Mouse (Mus musculus) bone marrow, adult 2 months (tissue): ENCODE data around the gene Mst1r. TPM values are rescaled to one million over a fixed set of nuclear protein-coding genes. Genes with fewer than 3 reads are reported as not detected.

Source experiments
- H3K27ac ChIP-seq: fragments of 200-500 bp; 2 replicates; pipeline ENCODE4 v1.5.1; 2012; ENCODE audit warnings: low read depth, mild to moderate bottlenecking, control low read depth, inconsistent platforms, low read length; ENCODE audit not compliant: control insufficient read depth, poor library complexity, insufficient read depth
- H3K4me1 ChIP-seq: fragments of 200-500 bp; 2 replicates; pipeline ENCODE4 v1.6.1; 2011; ENCODE audit warnings: low read length; ENCODE audit not compliant: control insufficient read depth, insufficient read depth
- H3K4me3 ChIP-seq: fragments of 200-500 bp; replicated peaks from 2 replicates; pipeline ENCODE3; 2011; ENCODE audit warnings: mild to moderate bottlenecking, low read depth, low read length, control low read depth; ENCODE audit not compliant: control insufficient read depth
- CTCF ChIP-seq: fragments of 200-500 bp; IDR thresholded peaks from 2 replicates; pipeline ENCODE4 v1.5.1; 2011; ENCODE audit warnings: low read length, control low read depth; ENCODE audit not compliant: control insufficient read depth, insufficient read depth
- POLR2A ChIP-seq: fragments of 200-500 bp; IDR thresholded peaks from 2 replicates; pipeline ENCODE4 v1.6.1; 2011; ENCODE audit warnings: low read depth, mild to moderate bottlenecking, control low read depth, low read length, borderline replicate concordance; ENCODE audit not compliant: control insufficient read depth
- WGBS: fragments of 180-500 bp; shearing (Covaris S2); methylation state at CpG from one replicate; pipeline ENCODE4 v1.1.7; 2018; 5-methylcytosine and 5-hydroxymethylcytosine counted together
- polyA plus RNA-seq: library from polyadenylated mRNA; stranded (reverse); fragments of >200 nt; gene quantifications from 2 replicates; pipeline ENCODE4 v1.2.4, GENCODE M21; 2011; ENCODE audit warnings: low replicate concordance; ENCODE audit not compliant: missing spikeins, insufficient read depth, insufficient read length

Gene Mst1r
- polyA plus RNA-seq, 1 experiment: 0.75 TPM

DNA sequence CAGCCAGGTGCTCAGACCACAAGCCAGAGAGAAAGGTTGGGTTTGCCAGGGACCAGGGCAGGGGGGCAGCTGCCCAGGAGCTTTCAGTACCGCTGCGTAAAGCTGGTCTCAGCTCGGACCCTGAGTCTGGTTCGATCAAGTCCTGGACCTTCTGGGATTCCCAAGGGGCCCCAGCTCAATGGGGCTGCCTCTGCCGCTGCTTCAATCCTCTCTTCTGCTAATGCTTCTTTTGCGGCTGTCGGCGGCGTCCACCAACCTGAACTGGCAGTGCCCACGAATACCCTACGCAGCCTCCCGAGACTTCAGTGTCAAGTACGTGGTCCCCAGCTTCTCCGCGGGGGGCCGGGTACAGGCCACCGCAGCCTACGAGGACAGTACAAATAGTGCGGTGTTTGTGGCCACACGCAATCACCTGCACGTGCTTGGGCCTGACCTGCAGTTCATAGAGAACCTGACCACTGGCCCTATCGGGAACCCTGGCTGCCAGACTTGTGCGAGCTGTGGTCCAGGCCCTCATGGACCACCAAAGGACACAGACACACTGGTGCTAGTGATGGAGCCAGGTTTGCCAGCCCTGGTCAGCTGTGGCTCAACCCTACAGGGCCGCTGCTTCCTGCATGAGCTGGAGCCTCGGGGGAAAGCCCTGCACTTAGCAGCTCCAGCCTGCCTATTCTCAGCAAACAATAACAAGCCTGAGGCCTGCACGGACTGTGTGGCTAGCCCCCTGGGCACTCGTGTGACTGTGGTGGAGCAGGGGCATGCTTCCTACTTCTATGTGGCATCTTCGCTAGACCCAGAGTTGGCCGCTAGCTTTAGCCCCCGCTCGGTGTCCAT is 511 bp downstream of the Mst1r start:
- no peak for TF ChIP-seq CTCF
- TF ChIP-seq POLR2A: no peak
- Histone ChIP-seq H3K4me3 (no peak overlapping the region), H3K27ac (no peak overlapping the region), H3K4me1 (no peaks in the 10 kb centered on the region; the same call in 1 of the 2 replicates)
- 76% methylated on average over 31 of the region's 31 CpGs for WGBS

DNA sequence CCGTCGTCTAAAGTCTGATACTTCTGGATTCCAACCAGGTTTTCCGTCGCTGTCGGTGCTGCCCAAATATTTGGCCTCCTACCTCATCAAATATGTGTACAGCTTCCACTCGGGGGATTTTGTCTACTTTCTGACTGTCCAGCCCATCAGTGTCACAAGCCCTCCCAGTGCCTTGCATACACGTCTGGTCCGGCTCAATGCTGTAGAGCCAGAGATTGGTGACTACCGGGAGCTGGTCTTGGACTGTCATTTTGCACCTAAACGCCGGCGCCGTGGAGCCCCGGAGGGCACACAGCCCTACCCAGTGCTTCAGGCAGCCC is 1.1 kb downstream of the Mst1r start:
- TF ChIP-seq CTCF (no peak), POLR2A (no peak)
- Histone ChIP-seq H3K4me1 (no peaks in the 10 kb centered on the region; the same call in 1 of the 2 replicates), H3K27ac (no peak overlapping the region), H3K4me3 (no peak overlapping the region)
- WGBS: 87% methylated on average over 14 of the region's 14 CpGs

DNA sequence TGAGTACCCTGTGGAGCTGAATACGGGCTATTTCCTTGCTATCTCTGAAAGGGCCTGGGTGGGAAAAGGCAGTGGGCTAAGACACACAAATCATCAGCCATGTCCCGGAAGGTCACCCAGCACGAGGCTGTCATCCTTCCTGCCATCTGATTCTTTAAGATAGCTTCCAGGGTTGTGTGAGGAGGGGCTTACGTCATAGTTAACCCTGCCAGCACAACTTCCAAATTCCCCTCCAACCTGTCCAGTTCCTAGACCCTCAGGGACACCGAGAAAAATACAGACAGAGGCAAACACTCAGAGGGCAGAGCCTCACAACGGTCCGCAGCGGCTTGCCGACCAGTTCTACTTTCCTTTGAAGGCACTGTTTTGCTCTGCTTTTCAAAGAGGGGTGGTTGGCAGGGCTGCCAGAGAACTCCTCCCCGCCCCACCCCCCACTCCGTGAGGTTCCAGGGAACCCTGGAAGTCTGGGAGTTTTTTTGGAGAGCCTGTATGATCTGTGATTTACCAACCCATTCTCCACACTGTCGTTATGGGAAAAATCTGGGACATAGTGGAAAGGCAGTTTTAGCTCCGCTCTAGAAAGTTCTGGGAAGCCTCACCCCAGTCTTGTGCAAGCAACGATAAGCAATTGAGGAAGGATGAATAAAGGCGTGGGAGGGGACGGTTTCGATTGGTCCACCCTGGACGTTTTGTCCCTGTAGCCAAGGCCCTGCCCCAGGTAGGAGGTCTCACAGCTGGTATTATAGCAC is 1.9 kb downstream of the Mst1r start:
- Histone ChIP-seq H3K4me3 (no peak overlapping the region), H3K4me1 (no peaks in the 10 kb centered on the region; the same call in 1 of the 2 replicates), H3K27ac (no peak overlapping the region)
- WGBS: 42% methylated on average over 18 of the region's 18 CpGs
- TF ChIP-seq CTCF: no peak
- no peak for TF ChIP-seq POLR2A

DNA sequence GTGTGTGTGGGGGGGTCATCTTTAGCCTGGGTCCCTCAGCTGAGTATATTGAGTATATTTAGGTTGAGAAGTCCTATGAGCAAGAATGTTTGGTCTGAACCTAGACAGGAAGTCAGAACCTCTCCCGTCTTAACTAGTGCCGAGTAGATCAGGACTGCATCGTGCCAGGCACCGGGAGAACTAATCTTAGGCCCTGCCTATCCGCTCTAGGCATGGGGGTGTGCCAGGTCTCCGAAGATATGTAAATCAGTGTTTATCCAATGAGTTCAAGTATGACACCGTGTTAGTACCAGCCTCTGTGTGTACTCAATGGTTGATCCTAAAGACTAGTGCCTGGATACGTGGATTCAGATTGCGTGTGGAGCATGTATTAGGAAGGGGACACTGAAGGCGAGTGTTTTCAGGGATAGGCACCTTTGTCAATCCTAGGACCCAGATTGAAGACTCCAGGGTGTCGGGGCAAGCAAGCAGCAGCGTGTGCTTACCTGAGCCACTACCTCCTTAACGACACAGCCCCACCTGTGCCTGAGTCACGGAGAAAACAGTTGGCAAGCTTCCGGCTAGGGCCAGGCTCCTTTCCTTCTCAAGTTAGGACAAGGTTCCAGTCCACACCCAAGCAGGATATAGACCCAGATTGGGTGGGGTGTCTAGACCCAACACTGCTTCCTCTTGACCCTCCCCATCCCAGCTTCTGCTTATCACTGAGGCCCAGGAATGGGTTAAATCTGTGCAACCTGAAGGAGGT is 3.5 kb downstream of the Mst1r start:
- TF ChIP-seq POLR2A: no peak
- no peak for TF ChIP-seq CTCF
- no peak overlapping the region for H3K27ac ChIP-seq
- H3K4me3 ChIP-seq: no peak overlapping the region
- no peaks in the 10 kb centered on the region; the same call in 1 of the 2 replicates for H3K4me1 ChIP-seq
- WGBS: 83% methylated on average over 15 of the region's 15 CpGs

- Histone ChIP-seq H3K27ac (no peak overlapping the region), H3K4me3 (no peak overlapping the region), H3K4me1 (no peaks in the 10 kb centered on the region)
- TF ChIP-seq POLR2A (no peak), CTCF (no peak)
- 65% methylated on average over 16 of the region's 16 CpGs for WGBS
Observed at GRCm38 (mm10) chr9:107914764-107915420, 8.2 kb downstream of the Mst1r start.

GRCm38 (mm10) chr9:107917895-107918608 is 11.4 kb downstream of the Mst1r start:
- Histone ChIP-seq H3K4me1 (no peaks in the 10 kb centered on the region; the same call in 1 of the 2 replicates), H3K4me3 (no peak overlapping the region), H3K27ac (no peak overlapping the region)
- WGBS: 74% methylated on average over 13 of the region's 13 CpGs
- TF ChIP-seq CTCF (no peak), POLR2A (no peak)

DNA sequence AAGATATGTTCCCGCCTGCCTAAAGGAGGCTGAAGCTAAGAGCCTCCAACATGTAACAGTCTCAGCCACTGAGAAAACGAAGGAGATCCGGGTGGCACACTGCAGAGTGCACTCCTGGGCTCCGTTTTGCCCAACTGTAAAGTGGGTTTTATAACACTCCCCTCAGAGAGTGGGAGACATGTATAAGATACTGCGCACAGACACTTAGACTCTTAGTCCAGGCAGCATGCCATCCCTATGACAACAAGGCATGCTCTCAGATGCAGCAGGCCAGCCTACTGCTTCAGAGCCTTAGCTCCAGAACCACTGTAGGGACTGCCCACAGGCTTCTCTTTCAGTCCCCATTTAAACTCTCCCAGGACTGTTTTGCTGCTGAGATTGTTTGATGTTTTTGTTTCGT is 12.2 kb downstream of the Mst1r start:
- Histone ChIP-seq H3K4me3 (no peak overlapping the region), H3K4me1 (no peaks in the 10 kb centered on the region; the same call in 1 of the 2 replicates), H3K27ac (no peak overlapping the region)
- 74% methylated on average over 6 of the region's 6 CpGs for WGBS
- no peak for TF ChIP-seq CTCF
- no peak for TF ChIP-seq POLR2A
